Mouse (Mus musculus) skeletal muscle tissue, adult 2 months (tissue): Measurements from ENCODE around the gene Pus7.

Source experiments
- DNase-seq: peaks from one replicate; pipeline ENCODE4 v3.0.0-alpha.2; 2012; ENCODE audit warnings: low read depth, low spot score

Pus7 gene

GRCm38 (mm10) chr5:23782931-23783877 is at the start of gene Pus7:
Gene Pus7 (minus strand): TSS chr5:23783711.
- DNase-seq = peak; percentile 80

DNA sequence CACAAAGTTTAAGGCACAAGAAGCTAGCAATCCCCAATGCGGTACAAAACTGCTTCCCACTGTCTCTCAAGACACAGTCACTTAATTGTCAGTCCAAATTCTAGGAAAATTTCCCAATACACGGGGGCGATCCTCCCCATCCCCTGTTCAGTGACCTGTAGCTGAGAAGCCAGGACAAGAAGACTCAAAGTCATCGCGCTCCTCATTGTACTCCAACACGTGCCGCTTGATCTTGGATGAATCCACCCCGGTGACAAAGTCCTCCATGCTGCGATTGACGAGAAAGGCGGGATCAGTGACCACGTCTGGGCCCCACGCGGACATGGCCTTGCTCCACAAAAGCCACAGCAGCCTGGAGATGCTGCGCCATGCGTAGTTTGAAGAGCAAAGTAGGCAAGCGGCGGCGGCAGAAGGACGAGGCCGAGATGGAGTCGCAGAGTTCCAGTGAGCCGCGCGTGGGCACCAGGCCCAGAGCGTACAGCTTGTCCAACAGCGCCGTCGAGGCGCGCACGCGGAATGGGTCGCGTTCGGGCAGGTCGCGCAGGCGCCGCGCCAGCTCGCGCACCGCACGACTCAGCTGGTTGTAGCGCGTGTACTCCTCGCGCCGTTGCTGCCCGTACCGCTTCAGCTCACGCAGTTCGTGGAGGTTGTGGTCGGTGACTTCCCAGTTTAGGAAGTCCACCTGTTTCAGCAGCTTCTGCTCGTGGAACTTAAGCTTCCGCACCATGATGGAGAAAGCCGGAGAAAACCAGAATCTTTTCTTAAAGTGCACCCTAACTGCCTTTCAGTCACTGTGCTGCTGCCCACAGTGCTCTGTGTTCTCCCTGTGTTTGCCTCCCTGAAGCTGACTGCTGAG is 47.6 kb upstream of the Pus7 start:
- DNase-seq = no peak

GRCm38 (mm10) chr5:23826321-23827004 is 43.0 kb upstream of the Pus7 start:
- peak; percentile 36 for DNase-seq

DNA sequence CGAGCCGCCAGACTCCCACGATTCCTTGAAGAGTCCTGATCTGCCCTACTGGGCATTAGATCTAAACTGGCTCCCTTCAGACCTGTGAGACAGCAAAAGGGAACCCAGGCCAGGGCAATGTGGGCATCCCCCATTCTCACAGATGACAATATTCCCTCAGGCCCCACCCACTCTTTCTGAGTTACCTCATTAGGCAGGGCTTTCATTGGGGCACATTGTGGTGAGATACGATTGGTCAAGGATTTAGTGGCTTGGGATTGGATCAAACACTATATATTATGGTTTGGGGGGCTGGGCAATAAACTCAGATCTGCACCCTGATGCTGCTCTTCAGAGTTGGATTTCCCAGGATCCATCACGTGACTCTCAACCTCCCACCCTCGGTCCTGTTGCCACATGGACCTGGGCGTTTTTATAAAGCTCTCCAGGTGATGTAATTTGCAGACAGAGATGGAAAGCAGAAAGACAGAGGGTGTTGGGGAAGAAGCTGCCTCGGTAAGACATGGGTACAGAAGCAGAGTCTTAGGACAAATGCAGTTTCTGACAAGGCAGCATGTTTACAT is 40.7 kb upstream of the Pus7 start:
- DNase-seq = no peak

DNA sequence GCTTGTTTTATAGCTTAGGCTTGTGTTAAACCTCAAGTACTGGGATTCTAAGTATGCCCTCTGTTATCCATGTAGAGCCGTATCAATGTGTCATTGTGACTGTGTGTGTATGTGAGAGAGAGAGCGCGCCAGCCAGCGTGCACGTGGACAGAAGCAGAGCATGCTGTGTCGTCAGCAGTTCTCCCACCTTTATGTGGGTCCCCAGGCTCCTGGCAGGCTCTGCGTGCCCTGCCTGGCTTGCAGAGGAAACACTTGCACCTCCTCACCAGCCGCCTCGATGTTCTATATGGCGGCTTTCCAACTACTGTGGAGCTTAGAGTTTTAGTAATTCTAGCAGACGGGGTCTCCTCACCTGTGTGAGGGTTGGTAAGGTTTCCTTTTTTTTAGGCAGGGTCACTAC is 38.8 kb upstream of the Pus7 start:
- no peak for DNase-seq

DNA sequence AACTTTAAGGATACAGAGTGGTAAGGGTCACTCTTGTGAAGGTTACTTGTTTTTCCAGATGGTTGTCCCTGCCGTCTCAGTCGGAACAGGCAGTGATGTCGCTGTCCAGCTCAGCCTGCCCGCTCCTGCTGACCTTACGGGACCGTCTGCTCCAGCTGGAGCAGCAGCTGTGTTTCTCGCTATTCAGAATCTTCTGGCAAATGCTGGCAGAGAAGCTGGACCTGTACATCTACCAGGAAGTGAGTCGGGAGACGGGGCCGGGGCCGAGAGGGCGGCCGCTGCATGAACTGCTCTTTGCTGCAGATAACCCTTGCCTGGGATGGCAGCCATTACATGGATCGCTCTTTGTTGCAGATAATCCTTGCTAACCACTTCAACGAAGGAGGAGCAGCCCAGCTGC is 33.2 kb upstream of the Pus7 start:
- no peak for DNase-seq

GRCm38 (mm10) chr5:23814841-23815240 is 31.3 kb upstream of the Pus7 start:
- DNase-seq = no peak

- DNase-seq = no peak
These were observed 9.2 kb upstream of the Pus7 start for GRCm38 (mm10) chr5:23792726-23793125.

DNA sequence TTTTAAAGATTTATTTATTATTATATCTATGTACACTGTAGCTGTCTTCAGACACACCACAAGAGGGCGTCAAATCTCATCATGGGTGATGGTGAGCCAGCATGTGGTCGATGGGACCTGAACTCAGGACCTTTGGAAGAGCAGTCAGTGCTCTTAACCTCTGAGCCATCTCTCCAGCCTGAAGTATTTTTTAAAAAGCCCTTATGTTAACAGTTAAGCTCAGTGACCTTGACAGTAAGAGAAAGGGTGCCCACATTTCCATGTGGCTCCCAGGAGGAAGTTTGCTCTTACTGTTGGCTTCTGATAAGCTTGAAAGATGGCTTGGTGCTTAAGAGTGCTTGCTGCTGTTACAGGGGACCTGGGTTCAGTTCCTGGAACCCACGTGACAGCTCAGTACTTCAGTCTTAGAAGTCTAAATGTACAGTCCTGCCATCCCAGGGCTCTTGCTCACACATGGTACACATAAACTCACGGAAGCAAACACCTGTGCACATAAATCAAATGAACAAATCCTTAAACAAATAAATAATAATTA is 5.6 kb upstream of the Pus7 start:
- no peak for DNase-seq

DNA sequence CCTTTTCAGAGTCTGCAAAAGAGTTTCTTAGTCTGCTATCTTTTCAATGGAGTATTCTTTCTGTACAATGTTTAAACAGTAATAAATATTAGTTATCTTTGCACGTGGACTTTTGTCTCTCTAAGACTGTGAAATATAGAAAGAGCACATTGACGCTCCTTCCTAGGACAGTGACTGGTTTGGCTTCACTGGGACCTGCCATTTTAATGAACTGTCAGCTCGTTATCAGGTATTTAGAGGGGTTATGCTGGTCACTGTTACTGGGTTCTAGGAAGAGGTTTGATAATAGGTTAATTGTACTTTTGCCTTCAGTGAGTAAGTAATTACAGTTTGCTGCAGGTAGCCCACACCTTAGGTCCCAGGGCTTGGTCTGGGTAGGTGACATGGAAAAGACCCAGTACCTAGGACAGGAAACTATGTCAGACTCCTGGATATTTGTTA is 4.9 kb upstream of the Pus7 start:
- no peak for DNase-seq

DNA sequence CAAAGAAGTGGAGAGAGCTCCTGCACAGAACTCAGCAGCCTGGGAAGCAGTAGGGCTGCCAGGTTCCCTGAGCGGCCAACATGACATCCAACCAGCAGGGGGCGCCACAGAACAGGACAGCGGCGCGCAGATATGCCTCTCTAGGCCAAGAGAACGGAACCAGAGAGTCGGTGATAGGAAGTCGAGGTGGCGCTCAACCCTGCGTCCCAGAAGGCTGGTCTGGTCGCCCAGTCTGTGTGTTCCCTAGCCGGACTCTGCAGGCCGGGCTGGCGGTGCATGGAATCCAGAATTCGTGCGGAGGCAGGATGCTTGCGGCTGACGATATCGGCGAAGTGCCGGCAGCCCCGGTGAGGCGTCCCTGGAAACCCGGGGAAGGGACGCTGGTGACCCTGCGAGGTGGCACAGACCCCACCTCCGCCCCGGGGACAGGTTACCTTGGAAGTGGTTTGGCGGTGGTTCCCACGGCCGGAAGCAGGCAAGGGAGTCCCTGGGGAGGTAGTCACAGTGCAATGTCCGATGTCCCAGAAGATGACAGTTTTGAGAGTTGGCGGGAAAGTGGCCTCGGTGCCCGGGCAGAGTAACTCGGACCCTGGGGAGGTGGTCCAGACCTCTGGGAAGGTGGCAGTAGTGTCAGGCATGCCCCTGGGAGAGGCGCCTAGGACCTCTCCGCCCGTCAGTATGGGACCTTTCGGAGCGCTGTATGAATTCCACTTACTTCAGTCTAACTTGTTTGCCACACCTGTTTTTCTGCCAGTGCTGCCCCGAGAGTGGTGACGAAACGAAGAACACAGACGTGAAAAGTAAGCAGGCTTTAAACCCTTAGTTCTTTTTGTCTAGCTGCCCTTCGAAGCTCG is 4.3 kb upstream of the Pus7 start, which contains the start of gene Rint1:
Gene Rint1 (plus strand): TSS at position 176 of the 854 bp plus-strand sequence.
- peak; percentile 93 for DNase-seq

GRCm38 (mm10) chr5:23782051-23782810 is 1.3 kb downstream of the Pus7 start:
- DNase-seq = no peak

GRCm38 (mm10) chr5:23781172-23781571 is 2.3 kb downstream of the Pus7 start:
- no peak for DNase-seq

DNA sequence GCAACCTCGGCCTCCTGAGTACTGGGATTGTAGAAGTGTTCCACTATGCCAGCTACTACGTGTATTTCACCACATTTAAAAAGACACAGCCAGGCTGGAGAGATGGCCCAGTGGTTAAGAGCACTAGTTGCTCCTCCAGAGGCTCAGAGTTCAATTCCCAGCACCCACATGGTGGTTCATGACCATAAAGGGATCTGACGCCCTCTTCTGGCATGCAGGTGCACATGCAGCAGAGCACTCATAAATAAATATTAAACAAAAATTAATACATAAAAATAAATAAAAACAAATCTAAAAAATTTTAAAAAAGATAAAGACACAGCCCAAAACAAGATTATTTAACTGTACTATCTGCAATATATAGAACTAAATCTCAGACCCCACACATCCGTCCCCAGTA is 3.0 kb downstream of the Pus7 start:
- DNase-seq = no peak

DNA sequence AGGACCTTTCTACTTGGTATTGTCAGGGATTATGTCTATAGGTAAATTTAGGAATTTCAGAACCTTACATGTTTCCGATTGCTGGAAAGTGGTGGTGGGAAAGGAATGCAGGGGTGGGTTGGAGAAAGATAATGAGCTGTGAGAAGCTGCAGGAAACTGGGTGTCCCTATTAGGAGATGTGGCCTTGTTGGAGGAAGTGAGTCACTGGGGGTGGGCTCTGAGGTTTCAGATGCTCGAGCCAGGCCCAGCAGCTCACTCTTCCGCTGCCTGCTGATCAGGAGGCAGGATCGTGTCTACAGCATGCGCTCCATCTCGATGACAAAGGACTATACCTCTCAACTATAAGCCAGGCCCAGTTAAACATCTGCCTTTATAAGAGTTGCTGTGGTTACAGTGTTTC is 9.3 kb downstream of the Pus7 start:
- DNase-seq = no peak

GRCm38 (mm10) chr5:23771105-23771504 is 12.4 kb downstream of the Pus7 start:
- no peak for DNase-seq

- no peak for DNase-seq
These were observed 19.0 kb downstream of the Pus7 start for GRCm38 (mm10) chr5:23764557-23764956.

DNA sequence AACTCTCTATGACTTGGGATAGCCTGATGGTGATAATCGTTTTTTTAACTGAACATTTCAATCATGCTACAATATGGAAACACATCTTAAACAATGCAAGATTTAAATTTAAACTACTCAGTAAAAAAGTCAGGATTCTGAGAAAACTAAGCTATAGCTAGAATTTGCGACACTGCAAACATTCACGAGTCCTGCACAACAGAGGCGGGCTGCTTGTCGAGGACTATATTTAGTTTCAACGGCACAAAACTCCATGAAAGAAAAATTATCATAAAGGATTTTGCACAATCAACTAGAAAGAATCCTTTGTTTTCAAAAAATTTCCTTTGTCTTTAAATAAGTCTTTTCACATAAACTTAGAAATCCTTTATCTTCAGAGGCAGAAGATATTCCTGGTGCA is 21.0 kb downstream of the Pus7 start:
- no peak for DNase-seq

- DNase-seq = peak; percentile 7
These were observed 24.9 kb downstream of the Pus7 start for GRCm38 (mm10) chr5:23758633-23759032.
